Mouse (Mus musculus) brain, embryonic 14.5 days (tissue): Measurements from ENCODE around the gene Themis2.

Experiments used
- CTCF ChIP-seq: fragments of 200-500 bp; IDR thresholded peaks from 2 replicates; pipeline ENCODE4 v1.5.1; 2012; ENCODE audit warnings: inconsistent platforms, mild to moderate bottlenecking, moderate library complexity, borderline replicate concordance; ENCODE audit not compliant: insufficient read depth, insufficient read length; ENCODE audit errors: extremely low read depth
- POLR2A ChIP-seq: fragments of 200-500 bp; IDR thresholded peaks from 2 replicates; pipeline ENCODE4 v1.6.1; 2012; ENCODE audit warnings: mild to moderate bottlenecking, inconsistent platforms, borderline replicate concordance; ENCODE audit not compliant: poor library complexity, insufficient read depth, insufficient read length, severe bottlenecking; ENCODE audit errors: extremely low read depth

DNA sequence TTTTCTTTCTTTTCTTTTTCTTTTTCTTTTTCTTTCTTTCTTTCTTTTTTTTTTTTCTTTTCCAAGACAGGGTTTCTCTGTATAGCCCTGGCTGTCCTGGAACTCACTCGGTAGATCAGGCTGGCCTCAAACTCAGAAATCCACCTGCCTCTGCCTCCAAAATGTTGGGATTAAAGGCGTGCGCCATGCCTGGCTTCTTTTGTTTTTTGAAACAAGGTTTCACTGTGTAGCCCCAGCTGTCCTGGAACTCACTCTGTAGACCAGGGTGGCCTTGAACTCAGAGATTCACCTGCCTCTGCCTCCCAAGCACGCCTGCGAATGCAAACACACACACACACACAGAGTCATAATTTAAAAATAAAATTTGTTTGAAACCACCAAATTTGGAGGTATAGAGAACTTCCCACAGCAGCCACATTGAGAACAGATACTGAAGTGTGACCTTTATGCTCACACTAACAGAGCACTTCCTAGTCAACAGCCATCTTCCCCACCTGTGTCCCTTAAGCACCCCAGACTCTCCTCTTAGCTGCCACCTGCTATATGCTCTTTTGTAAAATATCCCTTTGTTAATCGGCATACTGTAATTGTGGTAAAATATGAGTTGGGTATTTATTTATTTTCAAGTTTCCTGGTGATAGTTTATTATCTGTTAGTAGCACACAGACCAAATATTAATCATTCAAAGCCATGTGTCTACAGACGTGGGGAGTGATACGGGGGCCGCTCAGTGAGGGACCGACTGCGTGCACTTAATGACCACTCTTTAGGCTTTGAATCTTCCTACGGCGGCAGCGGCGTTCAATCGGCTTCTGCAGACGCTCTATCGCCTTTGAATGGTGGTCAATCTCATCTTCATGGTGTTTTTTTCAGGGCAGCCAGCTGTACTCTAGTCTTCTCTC lies 5.2 kb upstream of the Themis2 start:
- no peak for TF ChIP-seq CTCF
- no peak for TF ChIP-seq POLR2A
